Mouse (Mus musculus) MEL (cell line): ENCODE data around the gene Btn2a2.

Experiments used
- GABPA ChIP-seq: IDR thresholded peaks from 2 replicates; pipeline ENCODE4 v1.6.1; 2012; ENCODE audit warnings: low read depth, mild to moderate bottlenecking, inconsistent platforms, low read length, improper control_type of control experiment, moderate library complexity
- POLR2A ChIP-seq, 2 experiments: IDR thresholded peaks; 2 replicates each; pipeline ENCODE4 v1.6.1; 2011 to 2012; ENCODE audit warnings: low read length in 2 of 2, mild to moderate bottlenecking in 2 of 2, control low read depth in 1 of 2, improper control_type of control experiment in 1 of 2, low read depth in 1 of 2, moderate library complexity in 1 of 2; ENCODE audit not compliant: control insufficient read depth in 1 of 2, insufficient read depth in 1 of 2, poor library complexity in 1 of 2

DNA sequence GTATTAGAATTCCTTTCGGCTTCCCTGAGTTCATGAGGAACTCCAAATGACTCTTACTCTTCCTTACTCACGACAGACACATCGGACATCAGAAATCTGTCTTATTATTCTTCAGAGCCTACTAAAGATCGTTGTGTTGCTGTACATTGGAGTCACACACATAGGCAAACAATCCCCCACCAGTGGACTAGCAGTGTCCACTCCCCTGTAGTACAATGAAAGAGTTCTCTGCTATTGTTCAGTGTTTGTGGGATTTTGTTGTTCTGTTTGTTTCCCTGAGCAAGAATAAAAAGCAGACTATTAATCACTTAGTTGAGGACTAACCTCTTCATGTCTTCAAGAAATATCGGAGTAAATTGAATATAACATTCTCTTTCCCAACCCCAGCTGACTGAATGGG is 54.9 kb downstream of the Btn2a2 start:
- TF ChIP-seq POLR2A (IDR thresholded peaks at IDR 0.05; ENCODE audit: control insufficient read depth in 1 of 2, insufficient read depth in 1 of 2, low read depth in 1 of 2, low read length in 2 of 2, poor library complexity in 1 of 2) (no peak), GABPA (no peak)
